Mouse (Mus musculus) monocyte, adult 5-6 weeks (primary cell): ENCODE data around the gene Zdhhc22. TPM values are rescaled to one million over a fixed set of nuclear protein-coding genes. Genes with fewer than 3 reads are reported as not detected.

Experiments
- ATAC-seq: fragments of 153-309, 156-312 bp; replicated peaks from 2 replicates; pipeline ENCODE4 v1.8.0; 2017; ENCODE audit warnings: mild to moderate bottlenecking; ENCODE audit not compliant: low TSS enrichment, insufficient number of reproducible peaks, severe bottlenecking, poor library complexity, low FRiP score
- total RNA-seq: library from RNA; stranded (forward); fragments of 200-1000, 200-491, 200-594 nt; gene quantifications from 3 replicates; pipeline ENCODE4 v1.2.3, GENCODE M21; 2017

Gene Zdhhc22
- total RNA-seq, 1 experiment from 2014 or later: 0.38 TPM

DNA sequence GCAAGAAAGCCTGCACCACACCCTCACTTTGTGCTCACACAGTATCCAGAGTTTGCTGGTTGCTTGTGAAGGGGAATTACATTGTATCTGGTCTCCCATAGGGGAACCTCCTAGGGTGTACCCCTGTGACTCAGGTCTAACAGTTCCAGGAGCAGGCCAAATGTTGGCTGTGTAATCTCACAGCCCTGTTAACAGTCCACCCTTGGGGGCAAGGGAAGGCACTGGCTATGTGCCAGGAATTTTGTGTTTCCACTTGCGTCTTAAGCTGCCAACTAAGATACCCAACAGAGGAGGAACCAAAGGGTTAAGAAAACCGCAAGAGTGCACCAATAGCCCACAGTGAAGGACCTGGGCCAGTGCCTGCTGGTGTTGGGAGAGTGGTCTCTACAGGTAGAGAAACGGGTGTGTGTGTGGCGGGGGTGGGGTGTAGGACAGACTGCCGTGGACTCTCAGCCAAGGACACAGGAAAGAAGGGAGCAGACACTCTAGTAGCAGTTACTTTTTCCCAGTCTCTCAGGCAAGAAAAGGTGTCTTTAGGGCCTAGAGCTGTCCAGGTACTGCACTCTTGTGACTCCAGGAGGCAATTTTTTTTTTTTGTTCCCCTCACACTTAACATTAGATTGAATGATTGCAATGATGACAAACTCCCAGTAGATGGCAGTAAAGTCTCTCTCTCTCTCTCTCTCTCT, 10.1 kb upstream of the Zdhhc22 start:
- no peak for ATAC-seq

DNA sequence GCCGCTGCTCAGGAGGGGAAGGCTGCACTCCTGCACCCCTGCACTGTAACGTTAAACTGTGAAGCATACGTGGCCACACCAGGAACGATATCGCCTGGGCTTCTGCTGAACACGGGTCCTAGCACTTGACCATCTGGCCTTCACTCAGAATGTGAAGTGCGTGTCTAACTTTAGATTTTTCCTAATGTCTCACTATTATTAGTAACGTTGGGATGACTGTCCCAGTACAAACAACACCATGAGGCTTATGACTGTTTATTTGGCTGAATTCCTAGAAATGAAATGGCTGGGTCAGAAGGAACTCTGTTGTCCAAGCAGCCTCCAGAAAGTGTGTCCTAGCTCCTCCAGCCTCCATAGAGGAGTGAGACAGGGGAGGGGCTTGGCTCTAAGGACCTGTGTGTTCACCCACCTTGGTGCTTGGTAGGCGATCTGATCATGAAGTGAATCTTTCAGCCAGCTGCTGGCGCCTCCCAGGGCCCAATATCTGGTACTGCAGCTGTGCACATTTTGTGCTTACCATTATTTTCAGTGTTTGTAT, 9.1 kb upstream of the Zdhhc22 start:
- no peak for ATAC-seq

DNA sequence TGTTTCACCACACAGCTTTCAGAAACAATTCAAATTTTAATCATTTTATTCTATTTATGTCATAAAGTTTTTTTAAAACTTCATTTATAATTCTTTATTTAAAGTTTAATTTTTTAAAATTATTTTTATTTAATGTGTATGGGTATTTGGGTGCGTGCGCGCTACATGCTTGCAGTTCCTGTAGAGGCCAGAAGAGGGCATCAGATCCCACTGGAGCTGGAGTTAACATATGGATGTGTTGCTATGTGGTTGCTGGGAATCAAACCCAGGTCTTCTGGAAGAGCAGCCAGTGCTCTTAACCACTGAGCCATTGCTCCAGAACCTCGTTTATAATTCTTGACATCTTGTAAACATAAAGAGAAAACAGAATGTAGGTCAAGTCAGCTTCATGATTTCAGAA, 8.5 kb upstream of the Zdhhc22 start:
- ATAC-seq: no peak

DNA sequence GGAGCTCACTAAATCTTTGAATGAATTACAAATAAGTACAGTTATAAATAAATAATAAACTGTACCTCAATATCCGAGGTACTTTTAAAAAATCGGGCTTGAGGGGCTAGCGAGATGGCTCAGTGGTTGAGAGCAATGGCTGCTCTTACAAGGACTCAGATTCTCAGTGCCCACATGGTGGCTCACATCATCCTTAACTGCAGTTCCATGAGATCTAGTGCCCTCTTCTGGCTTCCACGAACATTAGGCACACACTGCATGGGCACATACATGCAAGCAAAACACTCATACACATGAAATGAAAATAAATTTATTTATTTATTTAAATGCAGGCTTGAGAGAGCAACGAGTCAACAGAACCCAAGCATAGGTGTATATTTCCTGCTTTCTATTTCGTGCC, 5.7 kb upstream of the Zdhhc22 start:
- no peak for ATAC-seq

DNA sequence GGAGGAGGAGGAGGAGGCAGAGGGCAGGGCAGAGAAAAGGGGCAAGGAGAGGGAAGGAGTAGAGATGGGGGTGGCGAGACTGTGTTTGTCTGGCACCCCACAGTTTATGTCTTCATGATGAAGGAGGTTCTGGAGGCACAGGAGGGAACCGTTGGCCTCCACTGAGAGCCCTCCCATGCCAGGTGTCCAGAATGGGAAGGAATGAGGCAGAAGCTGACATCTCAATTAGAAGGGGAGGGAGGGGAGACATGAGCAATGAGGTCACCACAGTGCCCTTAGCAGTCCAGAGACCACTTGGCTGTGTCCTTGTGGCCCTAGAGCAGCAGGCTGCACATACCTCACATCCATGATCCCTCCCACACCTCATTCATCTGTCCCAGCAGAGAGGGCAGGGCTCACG, 4.5 kb upstream of the Zdhhc22 start:
- ATAC-seq: no peak

DNA sequence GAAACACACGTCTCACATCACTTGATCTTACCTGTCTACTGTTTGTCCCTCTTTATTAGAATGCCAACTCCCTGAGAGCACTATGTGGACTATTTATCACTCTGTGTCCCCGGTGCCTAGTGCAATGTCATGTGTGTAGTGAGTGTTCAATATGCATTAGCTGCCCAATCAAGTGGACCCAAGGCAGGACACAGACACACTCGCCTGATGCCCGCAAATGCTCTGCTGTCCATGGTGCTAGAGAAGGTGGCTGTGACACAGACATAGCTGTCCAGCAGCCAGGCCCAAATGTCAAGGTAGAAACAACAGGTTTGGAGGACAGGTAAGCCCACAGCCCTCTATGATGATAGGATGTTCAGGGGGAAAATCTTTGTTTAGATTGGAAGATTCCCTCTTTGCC, 3.9 kb upstream of the Zdhhc22 start:
- no peak for ATAC-seq

DNA sequence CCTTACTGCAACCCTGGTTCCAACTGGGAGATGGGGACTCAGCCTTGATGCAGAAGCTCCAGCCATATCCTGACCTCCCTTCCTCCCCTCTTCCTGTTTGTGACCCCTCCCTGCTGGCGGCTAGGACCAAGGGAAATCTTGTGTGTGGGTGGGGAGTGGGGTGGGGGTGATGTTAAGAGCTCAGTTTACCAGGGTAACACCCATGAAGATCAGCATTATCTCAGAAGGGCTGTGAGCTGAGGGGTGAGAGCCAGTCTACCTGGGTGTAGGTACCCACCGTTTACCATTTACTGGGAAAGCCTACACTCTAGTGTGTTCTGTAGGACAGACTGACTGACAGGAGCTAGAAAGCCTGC, 503 bp upstream of the Zdhhc22 start:
- ATAC-seq: no peak

DNA sequence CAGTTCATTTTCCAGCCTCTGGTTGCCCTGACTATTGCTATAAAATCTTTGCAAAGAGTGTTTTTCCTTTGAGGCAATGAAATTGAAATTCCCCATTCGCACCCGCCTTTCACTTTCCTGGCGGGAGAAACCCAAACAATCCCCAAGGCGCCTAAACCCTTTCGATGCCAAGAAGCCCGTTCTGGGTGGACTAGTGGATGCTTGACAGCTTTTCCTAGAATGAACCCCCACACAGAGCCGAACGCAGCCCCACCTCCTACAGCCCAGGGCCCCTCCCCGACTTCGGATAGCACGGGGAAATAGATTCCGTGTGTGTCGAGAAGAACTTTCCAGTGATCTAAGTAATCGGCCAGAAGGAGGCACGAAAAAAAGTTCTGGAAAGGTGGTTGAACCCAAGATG, 852 bp downstream of the Zdhhc22 start:
- ATAC-seq: no peak

DNA sequence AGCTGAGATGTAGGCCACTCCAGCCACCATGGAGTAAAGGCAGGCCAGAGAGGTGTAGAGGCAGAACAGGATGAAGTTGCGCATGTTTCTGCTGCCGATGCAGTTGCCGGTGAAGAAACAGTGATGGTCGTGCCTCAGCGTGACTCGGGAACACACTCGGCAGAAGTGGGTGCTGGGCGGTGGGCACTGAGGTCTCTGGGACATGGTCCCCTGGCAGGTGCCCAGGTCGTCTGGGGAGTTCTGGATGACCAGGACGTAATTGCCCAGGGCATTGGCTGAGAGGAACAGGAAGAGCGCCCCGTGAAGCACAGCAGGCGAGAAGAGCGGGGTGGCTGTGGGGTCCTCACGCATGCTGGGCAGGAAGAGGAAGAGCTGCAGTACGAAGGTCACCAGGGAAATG, 2.0 kb downstream of the Zdhhc22 start:
- ATAC-seq: no peak

DNA sequence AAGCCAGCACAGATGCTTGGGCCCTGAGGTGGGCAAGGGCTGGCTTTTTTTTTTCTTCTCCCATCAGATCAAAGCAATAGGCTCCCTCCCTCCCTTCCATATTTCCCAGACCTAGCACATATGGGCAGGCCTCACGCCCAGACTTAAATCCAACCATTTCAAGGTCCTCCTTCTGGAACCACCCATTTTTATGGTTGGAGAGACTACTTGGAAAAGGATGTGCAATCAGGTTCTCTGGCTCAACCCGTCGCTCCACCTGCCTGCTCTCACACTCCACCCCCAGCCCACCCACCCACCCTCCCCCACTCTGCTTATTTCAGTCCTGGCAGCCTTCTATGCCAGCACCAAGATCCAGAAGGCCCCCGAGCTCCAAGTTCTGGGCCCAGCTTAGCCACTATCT, 3.7 kb downstream of the Zdhhc22 start:
- no peak for ATAC-seq

DNA sequence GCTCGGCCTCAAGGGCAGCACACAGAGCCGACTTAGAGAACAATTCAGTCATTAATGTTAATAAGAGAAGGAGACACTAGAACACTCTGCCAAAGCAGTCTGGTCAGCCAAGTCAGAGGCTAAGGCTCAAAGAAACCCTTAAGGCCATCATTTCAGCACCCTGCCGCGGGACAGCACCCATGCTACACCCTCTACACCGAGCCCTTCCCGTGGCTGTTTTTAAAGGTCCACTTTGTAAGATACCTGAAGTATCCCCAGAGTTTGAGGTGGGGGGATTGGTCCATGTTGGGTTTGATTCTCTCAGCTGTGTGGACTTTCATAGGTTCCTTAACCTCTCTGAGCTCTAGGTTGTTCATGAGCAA, 6.1 kb downstream of the Zdhhc22 start:
- ATAC-seq: no peak

DNA sequence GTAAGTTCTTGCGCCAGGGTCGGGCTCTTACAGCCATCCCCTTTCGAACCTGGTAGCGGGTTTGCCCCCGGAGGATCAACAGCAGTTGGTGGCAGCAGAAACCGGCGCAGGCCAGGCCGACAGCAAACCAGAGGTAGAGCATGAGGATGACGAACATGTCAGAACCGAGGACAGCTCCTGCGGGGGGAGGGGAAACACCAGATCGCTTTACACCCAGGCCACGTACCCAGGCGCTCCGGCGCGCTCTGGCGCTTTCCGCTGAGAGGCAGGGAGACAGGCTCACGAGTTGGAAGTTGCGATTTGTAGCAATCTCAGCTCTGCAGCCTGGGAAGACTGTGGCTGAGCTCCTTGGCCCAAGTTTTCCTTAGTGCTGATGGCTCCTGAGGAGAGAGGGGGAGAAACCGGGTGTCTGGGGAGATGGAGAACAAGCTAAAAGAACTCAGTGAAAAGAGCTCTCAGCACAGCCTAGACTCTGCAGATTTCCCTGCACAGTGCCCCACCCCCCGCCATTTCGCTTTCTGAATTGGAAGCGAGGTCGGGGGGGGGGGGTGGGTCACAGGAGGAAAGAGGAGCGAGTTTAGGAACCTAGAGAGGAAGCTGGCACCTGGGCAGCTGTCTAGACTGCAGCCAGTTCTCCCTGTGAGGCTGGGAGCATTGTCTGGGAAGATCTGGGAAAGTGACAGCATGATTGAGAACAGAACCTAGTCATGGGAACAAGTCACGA, 6.6 kb downstream of the Zdhhc22 start:
- no peak for ATAC-seq

DNA sequence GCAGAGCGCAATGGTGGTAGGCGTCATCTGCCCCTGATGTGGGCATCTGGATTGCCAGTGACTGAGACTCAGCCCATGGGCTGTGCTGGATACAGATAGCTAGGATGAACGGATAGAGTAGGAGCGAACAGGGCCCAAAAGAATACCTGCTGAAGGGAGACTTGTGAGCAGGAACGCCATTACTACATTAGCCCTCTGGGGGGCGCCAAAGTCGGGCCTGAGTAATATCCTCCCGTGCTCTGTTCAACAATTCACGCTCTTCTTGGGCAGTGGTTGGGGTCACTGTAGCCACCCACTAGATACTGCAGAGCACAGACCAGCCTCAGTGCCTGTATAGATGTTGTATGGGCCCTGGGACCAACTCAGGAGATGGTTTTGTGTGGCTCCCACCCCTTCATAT, 9.1 kb downstream of the Zdhhc22 start:
- no peak for ATAC-seq

DNA sequence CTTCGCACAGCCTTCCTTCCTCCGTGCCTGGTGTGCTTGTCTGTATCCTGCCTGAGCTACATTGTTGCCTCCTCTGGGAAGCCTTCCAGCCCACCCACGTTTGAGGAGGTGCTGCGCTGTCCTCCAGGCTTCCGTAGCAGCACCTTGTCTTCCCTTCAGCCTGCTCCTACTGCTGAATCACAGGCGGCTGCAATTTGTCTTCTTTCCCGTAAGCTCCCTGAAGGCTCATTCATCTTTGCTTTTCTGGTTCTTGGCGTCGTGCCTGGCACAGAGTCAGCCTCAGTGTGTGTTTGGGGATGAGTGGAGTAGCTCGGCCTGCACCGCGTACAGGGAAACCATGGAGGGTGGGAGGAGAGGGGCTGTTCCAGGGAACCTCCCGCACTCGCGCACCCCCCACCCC, 12.4 kb downstream of the Zdhhc22 start:
- ATAC-seq: no peak

DNA sequence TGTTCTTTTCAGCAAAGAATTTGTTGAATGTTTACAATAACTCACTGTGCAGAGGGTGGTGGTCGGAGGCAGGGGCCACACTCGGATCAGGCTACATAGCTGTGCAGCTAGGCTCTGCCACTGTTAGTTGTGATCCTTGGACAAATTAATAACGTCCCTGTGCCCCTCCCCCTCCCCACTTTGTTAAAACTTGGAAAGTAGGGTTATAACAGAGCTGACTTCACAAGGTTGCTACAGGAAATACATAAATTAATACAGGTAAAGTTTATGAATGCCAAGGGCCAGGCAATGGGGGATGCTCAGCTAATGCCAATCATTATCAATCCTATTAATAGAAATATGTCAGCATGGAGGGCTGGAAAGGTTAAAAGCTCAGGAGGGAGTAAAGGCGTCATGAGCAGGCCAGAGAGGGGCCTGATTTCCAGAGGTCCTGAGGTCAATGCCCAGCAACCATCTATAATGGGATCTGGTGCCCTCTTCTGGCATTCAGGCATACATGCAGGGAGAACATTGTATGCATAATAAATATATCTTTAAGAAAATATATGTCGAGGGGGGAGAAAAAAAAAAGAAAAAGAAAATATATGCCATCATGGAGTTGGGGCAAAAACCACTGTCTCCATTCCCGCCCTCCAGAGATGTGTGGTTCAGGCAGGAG, 13.6 kb downstream of the Zdhhc22 start:
- no peak for ATAC-seq

DNA sequence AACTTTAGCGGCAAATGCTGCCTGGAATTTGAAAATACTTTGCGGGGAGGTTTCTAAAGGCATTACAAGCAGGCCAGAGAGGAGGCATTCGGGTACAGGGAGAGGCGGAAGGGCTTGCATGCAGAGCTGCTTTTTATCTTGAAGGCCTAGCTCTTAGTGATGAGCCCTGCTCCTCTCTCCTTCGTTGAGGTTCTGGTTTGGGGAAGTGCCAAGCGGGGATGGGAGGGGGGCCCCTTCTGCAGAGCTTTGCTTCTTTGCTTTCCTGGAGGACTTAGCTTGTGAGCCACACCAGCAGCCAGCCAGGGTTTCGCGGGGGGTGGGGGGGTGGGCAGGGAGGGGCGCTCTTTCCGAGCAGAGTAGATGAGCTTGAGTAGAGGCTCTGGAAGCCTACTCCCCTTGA, 14.5 kb downstream of the Zdhhc22 start:
- ATAC-seq: no peak

DNA sequence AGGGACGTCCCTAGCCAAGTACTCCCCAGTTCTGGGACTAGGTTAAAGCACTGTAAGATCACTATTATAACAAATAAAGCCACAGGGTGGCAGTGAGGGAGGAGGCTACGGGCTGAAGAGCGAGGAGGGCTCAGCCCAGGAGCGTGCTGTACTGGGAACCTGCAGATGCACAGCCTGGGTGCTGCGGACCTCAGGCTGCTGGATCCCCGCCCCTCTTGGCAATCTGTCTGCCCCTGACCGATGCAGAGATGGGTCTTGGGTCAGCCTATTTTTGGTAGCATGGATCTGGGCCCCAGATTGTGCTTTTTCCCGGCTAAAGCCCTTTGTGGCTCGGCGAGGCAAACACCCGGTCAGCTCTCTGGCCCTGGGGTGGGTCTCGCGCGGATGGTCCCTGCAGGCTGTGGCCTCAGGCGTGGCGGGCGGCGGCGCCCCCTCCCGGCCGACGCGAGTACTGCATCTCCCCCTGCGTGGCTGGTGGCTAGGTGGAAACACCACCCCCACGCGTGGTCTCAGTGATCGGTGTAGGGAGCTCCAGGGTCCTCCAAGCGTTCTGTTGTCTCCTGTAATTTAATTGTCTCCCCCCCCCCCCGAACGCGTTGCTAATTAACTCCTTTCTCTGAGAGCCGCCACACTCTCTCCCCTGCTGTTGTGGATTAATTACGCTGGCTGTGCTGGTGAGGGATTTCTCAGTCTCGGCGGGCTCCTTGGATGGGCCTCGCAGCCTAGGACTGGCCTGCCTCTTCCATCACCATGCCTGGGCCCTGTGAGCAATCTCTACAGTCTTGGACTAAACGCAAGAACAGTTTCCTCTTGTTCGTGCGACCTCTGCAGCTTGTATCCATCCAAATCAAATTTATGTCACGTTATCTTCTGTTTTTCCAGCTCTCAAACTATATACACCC, 15.6 kb downstream of the Zdhhc22 start:
- ATAC-seq: no peak

DNA sequence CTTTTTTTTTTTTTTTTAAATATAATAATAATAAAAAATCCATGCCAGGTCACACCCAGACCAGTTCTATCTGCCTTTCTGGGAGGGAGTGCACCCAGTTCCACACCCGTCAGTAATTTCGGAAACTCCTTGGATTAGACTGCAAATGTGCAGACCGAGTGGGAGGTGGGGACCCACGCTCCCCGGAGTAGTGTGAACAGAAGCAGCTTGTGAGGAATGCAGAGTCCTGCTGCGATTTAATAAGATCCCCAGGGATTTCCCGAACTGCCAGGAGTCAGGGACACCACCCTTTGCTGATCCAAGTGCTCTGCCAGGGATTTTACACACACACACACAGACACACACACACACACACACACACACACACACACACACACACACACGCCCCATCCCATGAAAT, 16.5 kb downstream of the Zdhhc22 start:
- no peak for ATAC-seq

DNA sequence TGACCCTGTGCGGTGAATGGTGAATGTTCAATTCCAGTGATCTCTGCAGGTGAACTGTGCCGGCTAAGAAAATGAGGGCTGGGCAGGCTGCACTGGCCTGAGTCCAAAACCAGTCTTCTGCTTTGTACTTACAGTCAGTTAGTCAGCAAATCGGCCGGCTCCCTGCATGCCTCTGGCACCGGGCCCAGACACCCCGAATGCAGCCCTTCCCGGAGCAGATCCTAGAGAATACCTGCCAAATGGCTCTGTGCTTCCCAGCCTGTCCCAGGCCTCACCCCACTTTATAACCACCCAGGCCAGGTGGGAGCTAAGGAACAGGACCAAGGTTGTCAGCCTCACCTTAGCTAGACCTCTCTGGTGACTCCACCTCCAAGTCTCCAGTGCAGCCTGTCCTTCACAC, 17.0 kb downstream of the Zdhhc22 start:
- no peak for ATAC-seq
